ENCODE assay signal across 16 mouse cellular contexts in the genomic region with DNA sequence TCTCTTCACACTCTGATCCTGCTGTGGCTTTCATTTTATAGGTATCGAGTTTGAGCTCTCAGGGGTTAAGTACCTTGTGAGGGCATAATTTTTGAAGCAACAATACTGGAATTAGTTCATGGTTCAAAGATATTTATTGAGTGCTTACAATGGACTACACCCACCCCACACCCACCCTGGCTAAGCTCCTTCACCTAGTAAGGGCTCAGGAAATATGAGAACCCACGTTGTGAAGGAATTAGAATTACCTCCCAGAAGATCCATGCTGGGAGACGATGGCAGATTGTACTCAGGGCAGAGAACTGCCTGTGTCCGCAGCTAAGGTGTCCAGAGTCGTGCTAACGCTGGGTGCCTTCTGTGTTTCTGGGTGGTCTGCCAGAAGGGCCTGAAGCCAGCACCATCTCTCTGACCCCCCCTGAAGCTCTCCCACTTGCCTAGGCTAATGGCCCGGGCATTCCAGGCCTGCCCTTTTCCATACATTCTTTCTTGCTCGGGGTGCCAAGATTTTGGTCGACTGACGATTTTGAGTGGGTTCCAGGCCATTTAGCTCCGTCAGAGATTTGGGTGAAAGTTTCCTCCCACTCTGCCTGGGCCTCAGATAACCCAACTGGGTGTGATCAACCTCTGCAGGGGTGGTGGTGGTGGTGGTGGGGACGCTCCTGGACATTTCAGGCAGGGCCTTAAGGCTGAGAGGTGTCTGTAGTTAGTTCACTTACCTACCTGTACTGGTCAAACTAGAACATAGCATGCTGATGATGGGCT.
DNase-seq lines count a peak whose midpoint lies in the region; ATAC-seq and TF ChIP-seq lines count a peak whose summit lies in the region.
"Had no signal": no experiment of that assay in that cellular context is flagged by ENCODE, and none has a peak within 500 bp of the region (broad histone marks: within the 10 kb centered on the region; RNA-seq: fewer than 3 reads in every experiment).

No protein-coding gene starts in this region.

- no peaks in the 10 kb centered on the region for H3K4me1 ChIP-seq in cerebellum, adult 2 months (ENCODE audit: control insufficient read depth, insufficient read depth, low read length)
- peaks cover 12% of the 10 kb centered on the region for H3K4me1 ChIP-seq in lung, embryonic 14.5 days (ENCODE audit: insufficient read depth)
- H3K4me1 ChIP-seq in lung, adult 2 months (ENCODE audit: control insufficient read depth, insufficient read depth, low read length), result peaks cover 4% of the 10 kb centered on the region
- H3K4me1 ChIP-seq in intestine, embryonic 15.5 days (replicated peaks), result peaks cover 19% of the 10 kb centered on the region
- H3K4me1 ChIP-seq in stomach, embryonic 15.5 days, result peaks cover 21% of the 10 kb centered on the region
- H3K4me1 ChIP-seq: midbrain, embryonic 12.5 days had no signal

- DNase-seq in cerebellum, postnatal 14 days, result peak; percentile 32 to 41
- no peak for DNase-seq in cerebellum, adult 2 months
- DNase-seq in lung, embryonic 14.5 days, result peak; percentile 65
- no peak for DNase-seq in lung, adult 2 months
- no peak for DNase-seq in natural killer cell, adult 2 months (ENCODE audit: low spot score in 2 of 2)
- DNase-seq in cerebellum, adult 11-12 months, result no peak
- DNase-seq: cerebellum, adult 8-10 months; forebrain, postnatal 0 days; gastrocnemius, postnatal 14 days; right cerebral cortex, postnatal 4 days had no signal

- peak; percentile 58 for ATAC-seq in lung, embryonic 14.5 days (ENCODE audit: insufficient read depth)
- ATAC-seq in intestine, embryonic 15.5 days, result peak; percentile 61; the same call in 1 of the 2 replicates
- ATAC-seq in stomach, embryonic 15.5 days (ENCODE audit: insufficient read depth, low FRiP score, low read depth), result peak; percentile 36; the same call in 1 of the 2 replicates
- ATAC-seq: forebrain, postnatal 0 days had no signal

- TF ChIP-seq POLR2A in cerebellum, adult 2 months (IDR thresholded peaks at IDR 0.05; ENCODE audit: borderline replicate concordance, insufficient read depth, low read length), result no peak
- TF ChIP-seq POLR2A in lung, adult 2 months (IDR thresholded peaks at IDR 0.05; ENCODE audit: borderline replicate concordance, extremely low read depth, low read depth, low read length), result no peak

- no peak overlapping the region for H3K4me2 ChIP-seq in lung, embryonic 14.5 days
- H3K4me2 ChIP-seq in intestine, embryonic 15.5 days (replicated peaks), result no peak overlapping the region
- H3K4me2 ChIP-seq in stomach, embryonic 15.5 days, result no peak overlapping the region
- H3K4me2 ChIP-seq: heart, embryonic 13.5 days; midbrain, embryonic 12.5 days had no signal

- H3K4me3 ChIP-seq in cerebellum, adult 2 months (replicated peaks; ENCODE audit: insufficient read depth, low read depth, low read length), result no peak overlapping the region
- H3K4me3 ChIP-seq in lung, embryonic 14.5 days (ENCODE audit: low read depth, low read length), result no peak overlapping the region
- no peak overlapping the region for H3K4me3 ChIP-seq in lung, adult 2 months (replicated peaks; ENCODE audit: extremely low read depth, low read depth, low read length)
- H3K4me3 ChIP-seq in intestine, embryonic 15.5 days (replicated peaks), result no peak overlapping the region
- H3K4me3 ChIP-seq in stomach, embryonic 15.5 days (replicated peaks), result no peak overlapping the region
- H3K4me3 ChIP-seq: heart, embryonic 13.5 days; hindbrain, embryonic 10.5 days; midbrain, embryonic 12.5 days had no signal

- no peak overlapping the region for H3K27ac ChIP-seq in cerebellum, adult 2 months (ENCODE audit: insufficient read depth, low read length)
- H3K27ac ChIP-seq in lung, embryonic 14.5 days (ENCODE audit: low read depth), result peak overlapping the region; percentile 72
- peak overlapping the region; percentile 13 for H3K27ac ChIP-seq in intestine, embryonic 15.5 days
- H3K27ac ChIP-seq in stomach, embryonic 15.5 days, result peak overlapping the region; percentile 73
- H3K27ac ChIP-seq: heart, embryonic 13.5 days; hindbrain, embryonic 10.5 days; liver, embryonic 14.5 days; midbrain, embryonic 12.5 days had no signal

- WGBS in cerebellum, adult 2 months, result 41% methylated on average over 12 of the region's 12 CpGs
- WGBS in lung, embryonic 14.5 days, result 26% methylated on average over 12 of the region's 12 CpGs
- WGBS in lung, adult 2 months, result 53% methylated on average over 12 of the region's 12 CpGs
- 45% methylated on average over 12 of the region's 12 CpGs for WGBS in intestine, embryonic 15.5 days
- WGBS in stomach, embryonic 15.5 days, result 46% methylated on average over 12 of the region's 12 CpGs

- H3K9ac ChIP-seq in lung, embryonic 14.5 days, result no peak overlapping the region
- H3K9ac ChIP-seq in intestine, embryonic 15.5 days, result no peak overlapping the region
- H3K9ac ChIP-seq in stomach, embryonic 15.5 days, result no peak overlapping the region
- H3K9ac ChIP-seq: forebrain, postnatal 0 days; heart, embryonic 13.5 days; liver, embryonic 14.5 days; midbrain, embryonic 12.5 days had no signal

- no peak for TF ChIP-seq CTCF in cerebellum, adult 2 months (IDR thresholded peaks at IDR 0.05; ENCODE audit: borderline replicate concordance, insufficient read depth, low read depth, low read length)
- no peak for TF ChIP-seq CTCF in lung, embryonic 14.5 days (IDR thresholded peaks at IDR 0.05; ENCODE audit: low read depth)
- TF ChIP-seq CTCF in lung, adult 2 months (IDR thresholded peaks at IDR 0.05; ENCODE audit: insufficient read depth, low read length), result no peak

- no peaks in the 10 kb centered on the region for H3K27me3 ChIP-seq in cerebellum, adult 2 months (ENCODE audit: control insufficient read depth, insufficient read depth, low read length)
- no peaks in the 10 kb centered on the region for H3K27me3 ChIP-seq in lung, embryonic 14.5 days (ENCODE audit: insufficient read depth, low read length)
- no peaks in the 10 kb centered on the region for H3K27me3 ChIP-seq in intestine, embryonic 15.5 days (replicated peaks)
- no peaks in the 10 kb centered on the region for H3K27me3 ChIP-seq in stomach, embryonic 15.5 days (replicated peaks)
- H3K27me3 ChIP-seq: midbrain, embryonic 12.5 days had no signal

- no peaks in the 10 kb centered on the region for H3K36me3 ChIP-seq in lung, embryonic 14.5 days (ENCODE audit: insufficient read depth)
- H3K36me3 ChIP-seq in intestine, embryonic 15.5 days, result no peaks in the 10 kb centered on the region
- H3K36me3 ChIP-seq in stomach, embryonic 15.5 days, result no peaks in the 10 kb centered on the region
- H3K36me3 ChIP-seq: heart, embryonic 13.5 days; hindbrain, embryonic 10.5 days; midbrain, embryonic 12.5 days had no signal

- no peaks in the 10 kb centered on the region for H3K9me3 ChIP-seq in lung, embryonic 14.5 days (ENCODE audit: low read depth, low read length)
- no peaks in the 10 kb centered on the region for H3K9me3 ChIP-seq in intestine, embryonic 15.5 days
- no peaks in the 10 kb centered on the region for H3K9me3 ChIP-seq in stomach, embryonic 15.5 days
- H3K9me3 ChIP-seq: heart, embryonic 13.5 days; hindbrain, embryonic 10.5 days; midbrain, embryonic 12.5 days had no signal

Comparison
In these comparisons a context has a peak if more than half of its experiments do, and no peak if none do; other contexts are left out.
1. DNase-seq: peak in cerebellum, postnatal 14 days (2 of 2) and lung, embryonic 14.5 days (single experiment); none in cerebellum, adult 2 months (0 of 2), lung, adult 2 months (single experiment), natural killer cell, adult 2 months (0 of 2) and cerebellum, adult 11-12 months (single experiment).
2. Peak in every context shown above with its lines, with median percentiles within 50 percentile points of each other: ATAC-seq.